9 mouse cellular contexts compared by ENCODE assay signal in genomic region chr16:85168821-85169220, GRCm38 (mm10). TPM values are rescaled to one million over a fixed set of nuclear protein-coding genes. Genes with fewer than 3 reads are reported as not detected.
DNase-seq lines count a peak whose midpoint lies in the region; ATAC-seq and TF ChIP-seq lines count a peak whose summit lies in the region.
"Had no signal": no experiment of that assay in that cellular context is flagged by ENCODE, and none has a peak within 500 bp of the region (broad histone marks: within the 10 kb centered on the region; RNA-seq: fewer than 3 reads in every experiment).

No protein-coding gene starts in this region.

- H3K4me2 ChIP-seq in heart, embryonic 11.5 days, result no peak overlapping the region
- H3K4me2 ChIP-seq in intestine, postnatal 0 days (replicated peaks; ENCODE audit: low read depth), result no peak overlapping the region

- no peaks in the 10 kb centered on the region for H3K27me3 ChIP-seq in heart, embryonic 11.5 days (ENCODE audit: control insufficient read depth, insufficient read depth, low read length)
- H3K27me3 ChIP-seq in intestine, postnatal 0 days (replicated peaks; ENCODE audit: control insufficient read depth, insufficient read depth, low read length), result no peaks in the 10 kb centered on the region
- H3K27me3 ChIP-seq: CH12.LX had no signal

- ATAC-seq in heart, embryonic 11.5 days (replicated peaks; ENCODE audit: insufficient number of reproducible peaks, low FRiP score, low TSS enrichment), result no peak
- no peak for ATAC-seq in frontal cortex, adult (ENCODE audit: low TSS enrichment)
- no peak for ATAC-seq in intestine, postnatal 0 days

- intact Hi-C loops in gastrocnemius, postnatal 36 days (cut with DNase I), result no loop called here

- no peak overlapping the region for H3K27ac ChIP-seq in heart, embryonic 11.5 days (ENCODE audit: low read depth, low read length)
- H3K27ac ChIP-seq in intestine, postnatal 0 days (ENCODE audit: low read depth, low read length), result no peak overlapping the region

- WGBS in heart, embryonic 11.5 days (ENCODE audit: insufficient replicate concordance), result 31% methylated on average over 5 of the region's 5 CpGs
- 28% methylated on average over 5 of the region's 5 CpGs for WGBS in intestine, postnatal 0 days

- peaks cover 25% of the 10 kb centered on the region for H3K4me1 ChIP-seq in heart, embryonic 11.5 days (ENCODE audit: control insufficient read depth, insufficient read depth, low read length)
- H3K4me1 ChIP-seq in intestine, postnatal 0 days (replicated peaks; ENCODE audit: control insufficient read depth, insufficient read depth, low read length), result peaks cover 4% of the 10 kb centered on the region; the same call in 1 of the 2 replicates

- H3K9me3 ChIP-seq in heart, embryonic 11.5 days (replicated peaks; ENCODE audit: control insufficient read depth, low read length), result no peaks in the 10 kb centered on the region
- H3K9me3 ChIP-seq in intestine, postnatal 0 days (ENCODE audit: control insufficient read depth), result no peaks in the 10 kb centered on the region

- H3K36me3 ChIP-seq in heart, embryonic 11.5 days (ENCODE audit: control insufficient read depth, insufficient read depth, low read length), result no peaks in the 10 kb centered on the region
- H3K36me3 ChIP-seq in intestine, postnatal 0 days (ENCODE audit: control insufficient read depth, insufficient read depth), result 0 out of 2 replicates have a peak, but pooled peaks cover 6% of the 10 kb centered on the region

- no peak for TF ChIP-seq CTCF in intestine, postnatal 0 days (IDR thresholded peaks at IDR 0.05; ENCODE audit: low read depth)

- H3K4me3 ChIP-seq in heart, embryonic 11.5 days (ENCODE audit: low read depth, low read length), result no peak overlapping the region
- no peak overlapping the region for H3K4me3 ChIP-seq in intestine, postnatal 0 days (ENCODE audit: low read depth, low read length)

- no peak overlapping the region for H3K9ac ChIP-seq in heart, embryonic 11.5 days (ENCODE audit: low read depth, low read length)
- no peak overlapping the region for H3K9ac ChIP-seq in intestine, postnatal 0 days (ENCODE audit: low read depth, low read length)

- peak; percentile 85 for DNase-seq in heart, adult 11 months
- peak; percentile 7 for DNase-seq in retina, postnatal 1 day
- no peak for DNase-seq in retina, embryonic 14.5 days (ENCODE audit: low spot score)
- peak; percentile 73 to 80 for DNase-seq in kidney, postnatal 4 days
- DNase-seq in gastrocnemius, postnatal 36 days, result no peak

RNA-seq across cellular contexts. Expression of gene App, which starts 4.7 kb away (rescaled TPM):
- polyA plus RNA-seq in heart, embryonic 11.5 days (2014; fragmentation: Nextera tagmentation; extraction: Ambion mirVana), result 143 and 180 TPM in 2 replicates
- 10 to 100 TPM; 67.9 to 83.3 TPM for total RNA-seq in gastrocnemius, postnatal 36 days (2021)
- 191 and 203 TPM in 2 replicates for polyA plus RNA-seq in intestine, postnatal 0 days (2015; fragmentation: Nextera tagmentation; extraction: Ambion mirVana)

Comparison
In these comparisons a context has a peak if more than half of its experiments do, and no peak if none do; other contexts are left out.
1. DNase-seq: peak in heart, adult 11 months (single experiment), retina, postnatal 1 day (single experiment) and kidney, postnatal 4 days (2 of 2); none in retina, embryonic 14.5 days (single experiment) and gastrocnemius, postnatal 36 days (0 of 2).